Mouse (Mus musculus) small intestine, adult 2 months (tissue): ENCODE measurements around the gene Pou6f1.
"Not testable (repeated sequence)": the region's sequence is repeated elsewhere in the genome, so short reads cannot be mapped to it uniquely, and the experiment has no call there.

Experiments
- CTCF ChIP-seq: fragments of 200-500 bp; IDR thresholded peaks from 2 replicates; pipeline ENCODE4 v1.5.1; 2012; ENCODE audit warnings: low read depth, mild to moderate bottlenecking, control low read depth, inconsistent platforms, low read length, moderate library complexity, mixed read lengths; ENCODE audit not compliant: insufficient replicate concordance, insufficient read length; ENCODE audit errors: extremely low read depth
- POLR2A ChIP-seq: fragments of 200-500 bp; IDR thresholded peaks from 2 replicates; pipeline ENCODE4 v1.6.1; 2012; ENCODE audit warnings: low read depth, mild to moderate bottlenecking, control low read depth, inconsistent platforms, low read length, moderate library complexity

GRCm38 (mm10) chr15:100606677-100607076 lies 6.9 kb upstream of the Pou6f1 start:
- not testable (repeated sequence) for TF ChIP-seq CTCF, POLR2A
